Mouse (Mus musculus) liver, embryonic 11.5 days (tissue): Measurements from ENCODE around the gene Tubb1. TPM values are rescaled to one million over a fixed set of nuclear protein-coding genes. Genes with fewer than 3 reads are reported as not detected.

Experiments
- ATAC-seq: fragments of 200-750 bp; cut with Nextera tagmentation; replicated peaks from 2 replicates; pipeline ENCODE4 v1.8.0; 2017; ENCODE audit warnings: moderate number of reproducible peaks, mild to moderate bottlenecking, moderate TSS enrichment, moderate library complexity; ENCODE audit not compliant: low FRiP score
- DNase-seq: peaks from one replicate; pipeline ENCODE4 v3.0.0-alpha.2; 2017; ENCODE audit warnings: low spot score
- H3K27ac ChIP-seq: fragments of 300-500 bp; sonication (generic); 2 replicates; pipeline ENCODE4 v1.5.1; 2014; ENCODE audit warnings: mild to moderate bottlenecking, low read depth, low read length, control low read depth
- H3K27me3 ChIP-seq: fragments of 300-500 bp; sonication (generic); replicated peaks from 2 replicates; pipeline ENCODE4 v1.6.1; 2014; ENCODE audit warnings: low read length, mixed read lengths; ENCODE audit not compliant: control insufficient read depth, insufficient read depth
- H3K36me3 ChIP-seq: fragments of 300-500 bp; sonication (generic); 2 replicates; pipeline ENCODE4 v1.6.1; 2014; ENCODE audit warnings: mild to moderate bottlenecking, low read length, moderate library complexity, mixed read lengths; ENCODE audit not compliant: control insufficient read depth, insufficient read depth
- H3K4me1 ChIP-seq: fragments of 300-500 bp; sonication (generic); replicated peaks from 2 replicates; pipeline ENCODE4 v1.6.1; 2014; ENCODE audit warnings: low read length, mixed read lengths; ENCODE audit not compliant: control insufficient read depth, insufficient read depth
- H3K4me2 ChIP-seq: fragments of 300-500 bp; sonication (generic); 2 replicates; pipeline ENCODE4 v1.6.1; 2014; ENCODE audit warnings: mild to moderate bottlenecking, control low read depth, moderate library complexity
- H3K4me3 ChIP-seq: fragments of 300-500 bp; sonication (generic); 2 replicates; pipeline ENCODE4 v1.5.1; 2014; ENCODE audit warnings: low read depth, low read length, control low read depth
- H3K9ac ChIP-seq: fragments of 300-500 bp; sonication (generic); 2 replicates; pipeline ENCODE4 v1.6.1; 2014; ENCODE audit warnings: low read depth, low read length, control low read depth
- H3K9me3 ChIP-seq: fragments of 300-500 bp; sonication (generic); 2 replicates; pipeline ENCODE4 v1.6.1; 2016; ENCODE audit warnings: low read length, inconsistent platforms, mixed read lengths; ENCODE audit not compliant: control insufficient read depth
- WGBS: fragments of 180-500 bp; shearing (Covaris S2); extraction: QIAGEN DNeasy Blood & Tissue Kit; methylation state at CpG from one replicate; pipeline ENCODE4 v1.1.7; 2014; 5-methylcytosine and 5-hydroxymethylcytosine counted together
- polyA plus RNA-seq: library from polyadenylated mRNA; unstranded; fragments of >200 nt; fragmentation: Nextera tagmentation; extraction: Ambion mirVana; gene quantifications from 2 replicates; pipeline ENCODE4 v1.2.1, GENCODE M21; 2014

Gene Tubb1
- polyA plus RNA-seq = 43.5 and 51.9 TPM in 2 replicates

- Histone ChIP-seq H3K9me3 (no peaks in the 10 kb centered on the region), H3K4me2 (peak within 1 kb of the TSS; percentile 39), H3K4me3 (0 out of 2 replicates have a peak within 1 kb of the TSS, but pooled peaks have one; percentile 15), H3K27ac (peak within 1 kb of the TSS; percentile 52; the same call in 1 of the 2 replicates), H3K9ac (no peak within 1 kb of the TSS; the same call in 1 of the 2 replicates), H3K27me3 (no peaks in the 10 kb centered on the region), H3K36me3 (no peaks in the 10 kb centered on the region), H3K4me1 (peaks cover 16% of the 10 kb centered on the region)
- peak; percentile 77 for ATAC-seq
- 43% methylated on average over 4 of the region's 4 CpGs for WGBS
- no peak for DNase-seq
Observed at GRCm38 (mm10) chr2:174450353-174450752, at the start of gene Tubb1. TSS of gene Tubb1 (plus strand) at chr2:174450695.

GRCm38 (mm10) chr2:174410222-174410621, 40.3 kb upstream of the Tubb1 start:
- ATAC-seq (peak; percentile 74), DNase-seq (no peak)
- Histone ChIP-seq H3K4me3 (no peak overlapping the region), H3K4me2 (no peak overlapping the region), H3K4me1 (peaks cover 3% of the 10 kb centered on the region; the same call in 1 of the 2 replicates), H3K9ac (no peak overlapping the region), H3K27ac (no peak overlapping the region), H3K9me3 (no peaks in the 10 kb centered on the region), H3K36me3 (no peaks in the 10 kb centered on the region), H3K27me3 (no peaks in the 10 kb centered on the region)
- WGBS = 40% methylated on average over 2 of the region's 2 CpGs

- H3K9me3 ChIP-seq = no peaks in the 10 kb centered on the region
- H3K36me3 ChIP-seq = no peaks in the 10 kb centered on the region
- 65% methylated on average over 7 of the region's 7 CpGs for WGBS
- no peak overlapping the region for H3K4me3 ChIP-seq
- H3K27me3 ChIP-seq = no peaks in the 10 kb centered on the region
- no peak for ATAC-seq
- no peak overlapping the region for H3K27ac ChIP-seq
- H3K9ac ChIP-seq = no peak overlapping the region
- no peak for DNase-seq
- peaks cover 13% of the 10 kb centered on the region; the same call in 1 of the 2 replicates for H3K4me1 ChIP-seq
- H3K4me2 ChIP-seq = no peak overlapping the region
Observed at GRCm38 (mm10) chr2:174413127-174413526, 37.4 kb upstream of the Tubb1 start.

GRCm38 (mm10) chr2:174415001-174415730, 35.3 kb upstream of the Tubb1 start:
- Histone ChIP-seq H3K4me2 (peak overlapping the region; percentile 78), H3K27ac (no peak overlapping the region), H3K36me3 (no peaks in the 10 kb centered on the region), H3K27me3 (no peaks in the 10 kb centered on the region), H3K4me1 (peaks cover 9% of the 10 kb centered on the region; the same call in 1 of the 2 replicates), H3K4me3 (peak overlapping the region; percentile 89), H3K9me3 (no peaks in the 10 kb centered on the region), H3K9ac (no peak overlapping the region; the same call in 1 of the 2 replicates)
- ATAC-seq (no peak; the same call in 1 of the 2 replicates), DNase-seq (no peak)
- WGBS = 38% methylated on average over 18 of the region's 18 CpGs

- no peaks in the 10 kb centered on the region for H3K27me3 ChIP-seq
- peak within 1 kb of the TSS; percentile 89 for H3K4me3 ChIP-seq
- peak; percentile 94 for DNase-seq
- H3K4me2 ChIP-seq = peak within 1 kb of the TSS; percentile 78
- WGBS = 1% methylated on average over 40 of the region's 40 CpGs
- ATAC-seq = peak; percentile 94
- no peaks in the 10 kb centered on the region for H3K9me3 ChIP-seq
- H3K4me1 ChIP-seq = peaks cover 9% of the 10 kb centered on the region; the same call in 1 of the 2 replicates
- 0 out of 2 replicates have a peak within 1 kb of the TSS, but pooled peaks have one; percentile 22 for H3K27ac ChIP-seq
- no peaks in the 10 kb centered on the region for H3K36me3 ChIP-seq
- peak within 1 kb of the TSS; percentile 93 for H3K9ac ChIP-seq
Observed at GRCm38 (mm10) chr2:174415731-174416310, 34.7 kb upstream of the Tubb1 start, which contains the start of gene Nelfcd. TSS of gene Nelfcd (plus strand) at chr2:174415804.

GRCm38 (mm10) chr2:174421107-174421506, 29.4 kb upstream of the Tubb1 start:
- no peak overlapping the region for H3K4me3 ChIP-seq
- no peaks in the 10 kb centered on the region for H3K27me3 ChIP-seq
- peaks cover 9% of the 10 kb centered on the region; the same call in 1 of the 2 replicates for H3K4me1 ChIP-seq
- H3K36me3 ChIP-seq = peaks cover 38% of the 10 kb centered on the region
- 92% methylated on average over 6 of the region's 6 CpGs for WGBS
- DNase-seq (no peak), ATAC-seq (no peak)
- H3K9me3 ChIP-seq = no peaks in the 10 kb centered on the region
- H3K9ac ChIP-seq = no peak overlapping the region
- H3K27ac ChIP-seq = no peak overlapping the region
- H3K4me2 ChIP-seq = no peak overlapping the region

- WGBS = 91% methylated on average over 11 of the region's 11 CpGs
- H3K4me3 ChIP-seq = no peak overlapping the region
- H3K27ac ChIP-seq = no peak overlapping the region
- peaks cover 70% of the 10 kb centered on the region for H3K36me3 ChIP-seq
- H3K9ac ChIP-seq = no peak overlapping the region
- no peak overlapping the region for H3K4me2 ChIP-seq
- ATAC-seq (no peak), DNase-seq (no peak)
- H3K27me3 ChIP-seq = no peaks in the 10 kb centered on the region
- H3K4me1 ChIP-seq = no peaks in the 10 kb centered on the region
- H3K9me3 ChIP-seq = no peaks in the 10 kb centered on the region
Observed at GRCm38 (mm10) chr2:174424301-174425085, 26.0 kb upstream of the Tubb1 start.

GRCm38 (mm10) chr2:174426856-174427255, 23.6 kb upstream of the Tubb1 start:
- no peak overlapping the region for H3K4me2 ChIP-seq
- no peaks in the 10 kb centered on the region for H3K4me1 ChIP-seq
- H3K36me3 ChIP-seq = peaks cover 63% of the 10 kb centered on the region
- H3K27ac ChIP-seq = no peak overlapping the region
- no peak overlapping the region for H3K9ac ChIP-seq
- no peak for ATAC-seq
- no peak overlapping the region for H3K4me3 ChIP-seq
- no peaks in the 10 kb centered on the region for H3K27me3 ChIP-seq
- WGBS = 94% methylated on average over 12 of the region's 12 CpGs
- no peak for DNase-seq
- no peaks in the 10 kb centered on the region for H3K9me3 ChIP-seq
